Mouse (Mus musculus): ENCODE data around the gene Gm28043. TPM values are rescaled to one million over a fixed set of nuclear protein-coding genes. Genes with fewer than 3 reads are reported as not detected.

Gene Gm28043
- total RNA-seq, 1 experiment: 10.2 TPM

- Histone ChIP-seq H3K36me3 (ENCODE audit: control insufficient read depth, insufficient read depth, low read length, poor library complexity, severe bottlenecking) (peaks cover 65% of the 10 kb centered on the region), H3K4me1 (ENCODE audit: control insufficient read depth in 2 of 2, insufficient read depth in 2 of 2, low read length in 2 of 2, poor library complexity in 1 of 2) (0 out of 4 replicates have a peak, but pooled peaks cover 0 to 2% of the 10 kb centered on the region in 2 experiments), H3K9ac (ENCODE audit: insufficient read depth, low read depth, low read length, poor library complexity, severe bottlenecking) (no peak overlapping the region), H3K27ac (ENCODE audit: insufficient read depth, low read depth, low read length, poor library complexity, severe bottlenecking) (no peak overlapping the region), H3K9me3 (ENCODE audit: control insufficient read depth, insufficient read depth, low read depth, low read length) (no peaks in the 10 kb centered on the region), H3K4me3 (ENCODE audit: insufficient read depth in 1 of 2, low read depth in 1 of 2, low read length in 2 of 2, poor library complexity in 1 of 2, severe bottlenecking in 1 of 2) (no peak overlapping the region)
- in situ Hi-C loops (cut with MboI; ENCODE audit: low sequenced_read_pairs in 2 of 2, unreplicated experiment in 2 of 2): no loop called here
- no peak for DNase-seq (ENCODE audit: low read depth, low spot score)
- TF ChIP-seq ZNF384 (IDR thresholded peaks at IDR 0.05; ENCODE audit: low read depth, low read length): no peak
These were observed 82.3 kb downstream of the Gm28043 start for GRCm38 (mm10) chr17:29696940-29697339.

DNA sequence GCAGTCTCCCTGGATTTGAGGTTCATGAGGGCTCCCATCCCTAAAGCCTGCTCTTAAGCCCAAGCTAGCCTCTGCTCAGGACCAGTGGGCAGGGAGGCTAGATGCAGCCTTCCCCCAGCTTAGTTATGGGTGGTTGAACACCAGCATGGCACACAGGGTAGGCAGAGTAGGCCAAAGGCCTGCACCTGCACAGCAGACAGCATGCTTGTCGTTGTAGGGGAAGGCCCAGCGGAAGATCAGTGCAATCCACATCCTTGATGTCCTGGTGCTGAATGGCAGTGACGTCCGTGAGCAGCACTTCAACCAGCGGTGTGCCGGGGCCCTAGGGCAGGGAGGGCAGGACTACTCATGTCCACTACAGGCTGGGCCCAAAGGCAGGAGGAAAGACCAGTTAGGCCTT is 83.7 kb downstream of the Gm28043 start:
- no peak for DNase-seq (ENCODE audit: low read depth, low spot score)
- TF ChIP-seq ZC3H11A (IDR thresholded peaks at IDR 0.05; ENCODE audit: borderline replicate concordance, low read depth, low read length) (no peak), MAFK (IDR thresholded peaks at IDR 0.05; ENCODE audit: insufficient read depth, low read depth, low read length) (no peak), CHD2 (IDR thresholded peaks at IDR 0.05; ENCODE audit: low read depth, low read length) (no peak), ZNF384 (IDR thresholded peaks at IDR 0.05; ENCODE audit: low read depth, low read length) (no peak), HCFC1 (IDR thresholded peaks at IDR 0.05; ENCODE audit: borderline replicate concordance, insufficient read depth, low read length) (no peak)
- H3K36me3 ChIP-seq (ENCODE audit: control insufficient read depth, insufficient read depth, low read length, poor library complexity, severe bottlenecking): peaks cover 77% of the 10 kb centered on the region
- H3K9me3 ChIP-seq (ENCODE audit: control insufficient read depth, insufficient read depth, low read depth, low read length): no peaks in the 10 kb centered on the region
- H3K4me3 ChIP-seq (ENCODE audit: insufficient read depth in 1 of 2, low read depth in 1 of 2, low read length in 2 of 2, poor library complexity in 1 of 2, severe bottlenecking in 1 of 2): no peak overlapping the region
- H3K4me1 ChIP-seq (ENCODE audit: control insufficient read depth in 2 of 2, insufficient read depth in 2 of 2, low read length in 2 of 2, poor library complexity in 1 of 2): 0 out of 4 replicates have a peak, but pooled peaks cover 0 to 2% of the 10 kb centered on the region in 2 experiments
- H3K27ac ChIP-seq (ENCODE audit: insufficient read depth, low read depth, low read length, poor library complexity, severe bottlenecking): no peak overlapping the region
- in situ Hi-C loops (cut with MboI; ENCODE audit: low sequenced_read_pairs in 2 of 2, unreplicated experiment in 2 of 2): no loop called here
- H3K9ac ChIP-seq (ENCODE audit: insufficient read depth, low read depth, low read length, poor library complexity, severe bottlenecking): no peak overlapping the region

DNA sequence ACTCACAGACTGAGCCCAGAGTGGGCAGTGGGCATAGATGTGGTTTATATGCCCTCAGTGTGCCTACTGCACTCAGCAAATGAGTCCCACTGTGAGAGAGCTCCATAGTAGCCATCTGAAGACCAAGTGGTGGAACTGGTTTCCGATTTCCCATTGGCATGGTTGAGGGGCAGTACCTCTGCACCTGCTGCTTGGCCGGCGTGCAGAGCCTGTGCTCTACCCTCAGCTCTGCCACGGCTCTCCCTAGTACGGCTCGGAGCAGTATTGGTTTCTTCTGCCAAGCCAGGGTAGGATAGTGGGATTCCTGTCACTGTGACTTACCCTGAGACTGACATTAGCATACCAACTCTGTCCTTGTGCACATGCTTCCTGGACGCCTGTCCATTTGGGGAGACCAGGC is 85.9 kb downstream of the Gm28043 start:
- H3K27ac ChIP-seq (ENCODE audit: insufficient read depth, low read depth, low read length, poor library complexity, severe bottlenecking): no peak overlapping the region
- in situ Hi-C loops (cut with MboI; ENCODE audit: low sequenced_read_pairs in 2 of 2, unreplicated experiment in 2 of 2): no loop called here
- no peak overlapping the region for H3K9ac ChIP-seq (ENCODE audit: insufficient read depth, low read depth, low read length, poor library complexity, severe bottlenecking)
- no peaks in the 10 kb centered on the region for H3K9me3 ChIP-seq (ENCODE audit: control insufficient read depth, insufficient read depth, low read depth, low read length)
- TF ChIP-seq HCFC1 (IDR thresholded peaks at IDR 0.05; ENCODE audit: borderline replicate concordance, insufficient read depth, low read length): no peak
- no peak for TF ChIP-seq MAFK (IDR thresholded peaks at IDR 0.05; ENCODE audit: insufficient read depth, low read depth, low read length)
- TF ChIP-seq ZNF384 (IDR thresholded peaks at IDR 0.05; ENCODE audit: low read depth, low read length): no peak
- TF ChIP-seq CHD2 (IDR thresholded peaks at IDR 0.05; ENCODE audit: low read depth, low read length): no peak
- no peak for TF ChIP-seq ZC3H11A (IDR thresholded peaks at IDR 0.05; ENCODE audit: borderline replicate concordance, low read depth, low read length)
- no peaks in the 10 kb centered on the region for H3K4me1 ChIP-seq (ENCODE audit: control insufficient read depth in 2 of 2, insufficient read depth in 2 of 2, low read length in 2 of 2, poor library complexity in 1 of 2)
- peaks cover 68% of the 10 kb centered on the region for H3K36me3 ChIP-seq (ENCODE audit: control insufficient read depth, insufficient read depth, low read length, poor library complexity, severe bottlenecking)
- DNase-seq (ENCODE audit: low read depth, low spot score): no peak
- no peak overlapping the region for H3K4me3 ChIP-seq (ENCODE audit: insufficient read depth in 1 of 2, low read depth in 1 of 2, low read length in 2 of 2, poor library complexity in 1 of 2, severe bottlenecking in 1 of 2)

GRCm38 (mm10) chr17:29702938-29703710 is 88.4 kb downstream of the Gm28043 start:
- H3K4me3 ChIP-seq (ENCODE audit: insufficient read depth in 1 of 2, low read depth in 1 of 2, low read length in 2 of 2, poor library complexity in 1 of 2, severe bottlenecking in 1 of 2): no peak overlapping the region
- no peak overlapping the region for H3K9ac ChIP-seq (ENCODE audit: insufficient read depth, low read depth, low read length, poor library complexity, severe bottlenecking)
- no peak for TF ChIP-seq ZC3H11A (IDR thresholded peaks at IDR 0.05; ENCODE audit: borderline replicate concordance, low read depth, low read length)
- no peak for TF ChIP-seq ZNF384 (IDR thresholded peaks at IDR 0.05; ENCODE audit: low read depth, low read length)
- TF ChIP-seq CHD2 (IDR thresholded peaks at IDR 0.05; ENCODE audit: low read depth, low read length): no peak
- no peak for TF ChIP-seq HCFC1 (IDR thresholded peaks at IDR 0.05; ENCODE audit: borderline replicate concordance, insufficient read depth, low read length)
- no peak for TF ChIP-seq MAFK (IDR thresholded peaks at IDR 0.05; ENCODE audit: insufficient read depth, low read depth, low read length)
- in situ Hi-C loops (cut with MboI; ENCODE audit: low sequenced_read_pairs in 2 of 2, unreplicated experiment in 2 of 2): no loop called here
- peaks cover 54% of the 10 kb centered on the region for H3K36me3 ChIP-seq (ENCODE audit: control insufficient read depth, insufficient read depth, low read length, poor library complexity, severe bottlenecking)
- no peaks in the 10 kb centered on the region for H3K4me1 ChIP-seq (ENCODE audit: control insufficient read depth in 2 of 2, insufficient read depth in 2 of 2, low read length in 2 of 2, poor library complexity in 1 of 2)
- H3K9me3 ChIP-seq (ENCODE audit: control insufficient read depth, insufficient read depth, low read depth, low read length): no peaks in the 10 kb centered on the region
- no peak overlapping the region for H3K27ac ChIP-seq (ENCODE audit: insufficient read depth, low read depth, low read length, poor library complexity, severe bottlenecking)
- no peak for DNase-seq (ENCODE audit: low read depth, low spot score)
